Mouse (Mus musculus) heart, adult 18-20 months (tissue): ENCODE data around the gene Tph2. TPM values are rescaled to one million over a fixed set of nuclear protein-coding genes. Genes with fewer than 3 reads are reported as not detected.

Experiments
- total RNA-seq, 2 experiments: library from RNA; stranded (reverse); gene quantifications; 2 replicates each; pipeline ENCODE4 v1.2.3; 2021

Tph2 gene
- total RNA-seq, 2 experiments from 2014 or later: not detected

Other genes with a start within 250 kb of the Tph2 start
- 10 to 100 TPM; 47.9 to 49.2 TPM for gene Tbc1d15, start 66.4 kb upstream of the Tph2 start, total RNA-seq
- 10 to 100 TPM; 77.8 to 81.0 TPM for gene Rab21, start 130.6 kb upstream of the Tph2 start, total RNA-seq
- 10 to 100 TPM; 11.2 to 16.9 TPM for gene Tmem19, start 177.5 kb upstream of the Tph2 start, total RNA-seq
- gene Thap2, start 199.4 kb upstream of the Tph2 start, total RNA-seq: 1 to 10 TPM; 8.7 to 9.3 TPM
- 10 to 100 TPM; 10.7 to 12.8 TPM for gene Zfc3h1, start 199.9 kb upstream of the Tph2 start, total RNA-seq